Mouse (Mus musculus) MEL (cell line): ENCODE data around the gene Foxn2. TPM values are rescaled to one million over a fixed set of nuclear protein-coding genes. Genes with fewer than 3 reads are reported as not detected.

ENCODE experiments used
- DNase-seq: peaks from one replicate; pipeline ENCODE4 v3.0.0; 2011; ENCODE audit warnings: low read depth, low spot score
- H3K27ac ChIP-seq: 2 replicates; pipeline ENCODE4 v1.5.1; 2012; ENCODE audit warnings: low read depth, mild to moderate bottlenecking, control low read depth, low read length, moderate library complexity; ENCODE audit not compliant: control insufficient read depth
- H3K27me3 ChIP-seq, 2 experiments: fragments of 150-350 bp in 1 of 2; sonication (generic) in 1 of 2; 2 replicates each; pipeline ENCODE4 v1.6.1; 2012; ENCODE audit warnings: low read length in 2 of 2, mild to moderate bottlenecking in 2 of 2, improper control_type of control experiment in 1 of 2, moderate library complexity in 1 of 2; ENCODE audit not compliant: insufficient read depth in 2 of 2, control insufficient read depth in 1 of 2
- H3K36me3 ChIP-seq, 2 experiments: 2 replicates each; pipeline ENCODE4 v1.6.1; 2012 to 2014; ENCODE audit warnings: low read length in 2 of 2, improper control_type of control experiment in 1 of 2, inconsistent platforms in 1 of 2, mild to moderate bottlenecking in 1 of 2; ENCODE audit not compliant: insufficient read depth in 2 of 2, control insufficient read depth in 1 of 2
- H3K4me1 ChIP-seq, 2 experiments: fragments of 150-350 bp in 1 of 2; sonication (generic) in 1 of 2; 2 replicates each; pipeline ENCODE4 v1.6.1; 2012; ENCODE audit warnings: low read length in 2 of 2, improper control_type of control experiment in 1 of 2, mild to moderate bottlenecking in 1 of 2; ENCODE audit not compliant: insufficient read depth in 2 of 2, control insufficient read depth in 1 of 2
- H3K4me3 ChIP-seq, 2 experiments: fragments of 150-350 bp in 1 of 2; sonication (generic) in 1 of 2; 2 replicates each; pipeline ENCODE4 v1.5.1; 2012; ENCODE audit warnings: low read depth in 2 of 2, low read length in 2 of 2, mild to moderate bottlenecking in 2 of 2, moderate library complexity in 2 of 2, control low read depth in 1 of 2, improper control_type of control experiment in 1 of 2; ENCODE audit not compliant: control insufficient read depth in 1 of 2, insufficient read depth in 1 of 2
- H3K79me2 ChIP-seq: 2 replicates; pipeline ENCODE4 v1.6.1; 2012; ENCODE audit warnings: mild to moderate bottlenecking, low read length, moderate library complexity; ENCODE audit not compliant: control insufficient read depth, poor library complexity, insufficient read depth
- H3K9ac ChIP-seq: 2 replicates; pipeline ENCODE4 v1.6.1; 2012; ENCODE audit warnings: low read depth, mild to moderate bottlenecking, control low read depth, low read length, moderate library complexity; ENCODE audit not compliant: control insufficient read depth, poor library complexity, severe bottlenecking
- H3K9me3 ChIP-seq: fragments of 150-350 bp; sonication (generic); replicated peaks from 2 replicates; pipeline ENCODE4 v1.6.1; 2012; ENCODE audit warnings: mild to moderate bottlenecking, low read length, improper control_type of control experiment, moderate library complexity; ENCODE audit not compliant: insufficient read depth
- CHD1 ChIP-seq: IDR thresholded peaks from 2 replicates; pipeline ENCODE4 v1.6.1; 2012; ENCODE audit warnings: low read depth, mild to moderate bottlenecking, inconsistent platforms, low read length, improper control_type of control experiment
- E2F4 ChIP-seq: IDR thresholded peaks from 2 replicates; pipeline ENCODE4 v1.6.1; 2011; ENCODE audit warnings: low read depth, low read length, improper control_type of control experiment, borderline replicate concordance
- ELF1 ChIP-seq: IDR thresholded peaks from 2 replicates; pipeline ENCODE4 v1.6.1; 2014; ENCODE audit warnings: low read depth, mild to moderate bottlenecking, inconsistent platforms, low read length, improper control_type of control experiment, moderate library complexity
- EP300 ChIP-seq, 2 experiments: IDR thresholded peaks; 2 replicates each; pipeline ENCODE4 v1.6.1; 2011; ENCODE audit warnings: improper control_type of control experiment in 2 of 2, low read length in 2 of 2, low read depth in 1 of 2, mild to moderate bottlenecking in 1 of 2
- ETS1 ChIP-seq: IDR thresholded peaks from 2 replicates; pipeline ENCODE4 v1.6.1; 2012; ENCODE audit warnings: low read depth, mild to moderate bottlenecking, inconsistent platforms, low read length, improper control_type of control experiment, moderate library complexity
- GATA1 ChIP-seq: IDR thresholded peaks from 2 replicates; pipeline ENCODE4 v1.6.1; 2011; ENCODE audit warnings: low read depth, low read length, improper control_type of control experiment
- KAT2A ChIP-seq: conservative IDR thresholded peaks from 2 replicates; pipeline ENCODE4 v1.6.1; 2012; ENCODE audit warnings: low read depth, low read length, improper control_type of control experiment, inconsistent platforms
- MAFK ChIP-seq: IDR thresholded peaks from 2 replicates; pipeline ENCODE4 v1.6.1; 2011; ENCODE audit warnings: low read depth, mild to moderate bottlenecking, low read length, improper control_type of control experiment, borderline replicate concordance
- MYB ChIP-seq: IDR thresholded peaks from 2 replicates; pipeline ENCODE4 v1.6.1; 2011; ENCODE audit warnings: mild to moderate bottlenecking, low read depth, low read length, improper control_type of control experiment
- RAD21 ChIP-seq: IDR thresholded peaks from 2 replicates; pipeline ENCODE4 v1.6.1; 2011; ENCODE audit warnings: mild to moderate bottlenecking, low read depth, low read length, improper control_type of control experiment
- RCOR1 ChIP-seq: IDR thresholded peaks from 2 replicates; pipeline ENCODE4 v1.6.1; 2012; ENCODE audit warnings: low read depth, mild to moderate bottlenecking, inconsistent platforms, low read length, improper control_type of control experiment
- SIN3A ChIP-seq: IDR thresholded peaks from 2 replicates; pipeline ENCODE4 v1.6.1; 2012; ENCODE audit warnings: low read length, improper control_type of control experiment, inconsistent platforms
- TAL1 ChIP-seq: IDR thresholded peaks from 2 replicates; pipeline ENCODE4 v1.6.1; 2012; ENCODE audit warnings: mild to moderate bottlenecking, inconsistent platforms, low read length, moderate library complexity, mixed read lengths
- TCF12 ChIP-seq: IDR thresholded peaks from 2 replicates; pipeline ENCODE4 v1.6.1; 2014; ENCODE audit warnings: low read depth, mild to moderate bottlenecking, inconsistent platforms, low read length, improper control_type of control experiment, moderate library complexity
- UBTF ChIP-seq: IDR thresholded peaks from 2 replicates; pipeline ENCODE4 v1.6.1; 2012; ENCODE audit warnings: low read depth, mild to moderate bottlenecking, inconsistent platforms, low read length, improper control_type of control experiment, moderate library complexity, borderline replicate concordance; ENCODE audit not compliant: insufficient read depth
- ZC3H11A ChIP-seq: IDR thresholded peaks from 2 replicates; pipeline ENCODE4 v1.6.1; 2012; ENCODE audit warnings: low read depth, mild to moderate bottlenecking, inconsistent platforms, low read length, improper control_type of control experiment
- ZKSCAN1 ChIP-seq: IDR thresholded peaks from 2 replicates; pipeline ENCODE4 v1.6.1; 2012; ENCODE audit warnings: low read depth, mild to moderate bottlenecking, inconsistent platforms, low read length, improper control_type of control experiment, moderate library complexity
- ZNF384 ChIP-seq: IDR thresholded peaks from 2 replicates; pipeline ENCODE4 v1.6.1; 2012; ENCODE audit warnings: low read depth, mild to moderate bottlenecking, inconsistent platforms, low read length, improper control_type of control experiment
- polyA plus RNA-seq, 2 experiments: library from polyadenylated mRNA; stranded (reverse) in 1 of 2; unstranded in 1 of 2; fragments of >175 nt in 1 of 2; fragments of >200 nt in 1 of 2; gene quantifications; 2 replicates each; pipeline versions ENCODE4 v1.2.1 to v1.2.4; 2012; ENCODE audit warnings: low replicate concordance in 2 of 2, low read depth in 1 of 2; ENCODE audit not compliant: insufficient read length in 2 of 2, insufficient read depth in 1 of 2, missing spikeins in 1 of 2
- total RNA-seq: library from RNA; depleted of rRNA; stranded (reverse); fragments of 300-350 nt; gene quantifications from 2 replicates; pipeline ENCODE4 v1.2.3, GENCODE M21; 2012

The Foxn2 gene
- total and polyA plus RNA-seq, 3 experiments = 20.0 to 133 (median 21.7) TPM

GRCm38 (mm10) chr17:88480369-88480768, 39.9 kb downstream of the Foxn2 start:
- Histone ChIP-seq H3K36me3 (peaks cover 6 to 36% of the 10 kb centered on the region in 2 experiments), H3K4me3 (no peak overlapping the region; a peak in 1 of 4 replicates), H3K27me3 (no peaks in the 10 kb centered on the region), H3K27ac (peak overlapping the region; percentile 75), H3K4me1 (peaks cover 26 to 30% of the 10 kb centered on the region in 2 experiments), H3K9me3 (no peaks in the 10 kb centered on the region), H3K9ac (peak overlapping the region; percentile 16; the same call in 1 of the 2 replicates), H3K79me2 (peaks cover 4% of the 10 kb centered on the region)
- DNase-seq = peak; percentile 71
- peak; percentile 56 to 68 for TF ChIP-seq EP300 (IDR thresholded peaks at IDR 0.05; ENCODE audit: low read depth in 1 of 2, low read length in 2 of 2)
- 0 out of 2 replicates have a peak, but pooled peaks have one; percentile 23 for TF ChIP-seq ETS1
- TF ChIP-seq TAL1 = peak; percentile 56
- no peak for TF ChIP-seq ZC3H11A
- no peak for TF ChIP-seq ZKSCAN1
- TF ChIP-seq GATA1 = peak; percentile 48
- no peak for TF ChIP-seq CHD1
- 0 out of 2 replicates have a peak, but pooled peaks have one; percentile 17 for TF ChIP-seq TCF12

- H3K27ac ChIP-seq = peak overlapping the region; percentile 75
- H3K4me3 ChIP-seq = no peak overlapping the region
- no peak for TF ChIP-seq MAFK
- peak; percentile 62 for TF ChIP-seq SIN3A
- no peak; the same call in 1 of the 2 replicates for TF ChIP-seq ZNF384
- peak; percentile 95; the same call in 1 of the 2 replicates for TF ChIP-seq CHD1
- TF ChIP-seq E2F4 = no peak
- TF ChIP-seq UBTF = no peak
- peak; percentile 91 for TF ChIP-seq MYB
- TF ChIP-seq GATA1 = peak; percentile 92
- TF ChIP-seq KAT2A = no peak
- peak; percentile 60; the same call in 1 of the 2 replicates for TF ChIP-seq RCOR1
- TF ChIP-seq RAD21 = no peak
- TF ChIP-seq ELF1 = 0 out of 2 replicates have a peak, but pooled peaks have one; percentile 37
- peak; percentile 76 for TF ChIP-seq ETS1
- TF ChIP-seq TCF12 = peak; percentile 69; the same call in 1 of the 2 replicates
- peak; percentile 89 to 92 for TF ChIP-seq EP300 (IDR thresholded peaks at IDR 0.05; ENCODE audit: low read depth in 1 of 2, low read length in 2 of 2)
- H3K9ac ChIP-seq = peak overlapping the region; percentile 16
- H3K4me1 ChIP-seq = peaks cover 26 to 30% of the 10 kb centered on the region in 2 experiments
- H3K9me3 ChIP-seq = no peaks in the 10 kb centered on the region
- no peaks in the 10 kb centered on the region for H3K27me3 ChIP-seq
- H3K36me3 ChIP-seq = peaks cover 6 to 32% of the 10 kb centered on the region in 2 experiments
- peak; percentile 51 for DNase-seq
- peaks cover 4% of the 10 kb centered on the region for H3K79me2 ChIP-seq
Observed at GRCm38 (mm10) chr17:88481062-88481461, 40.6 kb downstream of the Foxn2 start.
